Mouse (Mus musculus) gastrocnemius, adult 2 months (tissue): ENCODE measurements at regions not wholly inside any gene's neighbourhood (a gene's known extent, or its start where the extent isn't known, plus 50 kb on each side); places are given as distances from the start of the nearest gene placed in this dataset.
"Not testable (repeated sequence)": the region's sequence is repeated elsewhere in the genome, so short reads cannot be mapped to it uniquely, and the experiment has no call there.

Experiments
- DNase-seq: peaks from one replicate; pipeline ENCODE4 v3.0.0; 2022
- H3K27ac ChIP-seq: fragments of 200-600 bp; 2 replicates; pipeline ENCODE4 v1.8.1; 2022; ENCODE audit warnings: mild to moderate bottlenecking
- H3K4me3 ChIP-seq: fragments of 200-600 bp; 2 replicates; pipeline ENCODE4 v1.8.1; 2022; ENCODE audit warnings: mild to moderate bottlenecking, moderate library complexity
- CTCF ChIP-seq: fragments of 200-600 bp; IDR thresholded peaks from 2 replicates; pipeline ENCODE4 v1.8.1; 2022; ENCODE audit warnings: antibody characterized with exemption, mild to moderate bottlenecking, moderate library complexity
- intact Hi-C: fragments of 180-260 bp; cut with DNase I; formaldehyde crosslinking; loops from one replicate; pipeline ENCODE4 v1.15.1; 2025

- H3K4me3 ChIP-seq, intact Hi-C loops, DNase-seq, H3K27ac ChIP-seq: not testable (repeated sequence)
These were observed 178.2 kb downstream of the Tcp10c start for GRCm38 (mm10) chr17:13532579-13532978.

- intact Hi-C loops, result no loop called here
- no peak for DNase-seq
- H3K27ac ChIP-seq, result no peak overlapping the region
- no peak for TF ChIP-seq CTCF
- H3K4me3 ChIP-seq, result no peak overlapping the region
These were observed 186.3 kb downstream of the Tcp10c start for GRCm38 (mm10) chr17:13540446-13541241.

- Histone ChIP-seq H3K27ac (no peak overlapping the region), H3K4me3 (no peak overlapping the region)
- no peak for DNase-seq
- no peak for TF ChIP-seq CTCF
- intact Hi-C loops, result no loop called here
These were observed 186.9 kb downstream of the Tcp10c start for GRCm38 (mm10) chr17:13541249-13541648.

GRCm38 (mm10) chr17:13542261-13542660, 187.9 kb downstream of the Tcp10c start:
- intact Hi-C loops, result no loop called here
- Histone ChIP-seq H3K27ac (no peak overlapping the region), H3K4me3 (peak overlapping the region; percentile 9; the same call in 1 of the 2 replicates)
- TF ChIP-seq CTCF, result no peak
- DNase-seq, result no peak

- H3K4me3 ChIP-seq, result no peak overlapping the region
- no peak for DNase-seq
- H3K27ac ChIP-seq, result no peak overlapping the region
- TF ChIP-seq CTCF, result no peak
- intact Hi-C loops, result no loop called here
These were observed 188.5 kb downstream of the Tcp10c start for GRCm38 (mm10) chr17:13542856-13543255.

GRCm38 (mm10) chr17:13544036-13544795, 189.8 kb downstream of the Tcp10c start:
- intact Hi-C loops, result no loop called here
- no peak overlapping the region for H3K27ac ChIP-seq
- 0 out of 2 replicates have a peak, but pooled peaks have one; percentile 6 for TF ChIP-seq CTCF
- no peak overlapping the region for H3K4me3 ChIP-seq
- DNase-seq, result no peak

- no peak for TF ChIP-seq CTCF
These were observed 191.9 kb downstream of the Tcp10c start for GRCm38 (mm10) chr17:13546249-13546648.

GRCm38 (mm10) chr17:13546669-13547085, 192.3 kb downstream of the Tcp10c start:
- TF ChIP-seq CTCF, result no peak
- Histone ChIP-seq H3K4me3 (no peak overlapping the region), H3K27ac (no peak overlapping the region)
- intact Hi-C loops, result no loop called here
- DNase-seq, result no peak

More at GRCm38 (mm10) chr17:13546249-13546648, 191.9 kb downstream of the Tcp10c start:
- no peak overlapping the region for H3K4me3 ChIP-seq
- intact Hi-C loops, result no loop called here
- H3K27ac ChIP-seq, result no peak overlapping the region
- DNase-seq, result no peak

GRCm38 (mm10) chr17:13547657-13548360, 193.4 kb downstream of the Tcp10c start:
- H3K4me3 ChIP-seq, result no peak overlapping the region
- TF ChIP-seq CTCF, result no peak
- no peak for DNase-seq
- no peak overlapping the region for H3K27ac ChIP-seq
- intact Hi-C loops, result no loop called here

GRCm38 (mm10) chr17:13549975-13550895, 195.9 kb downstream of the Tcp10c start:
- intact Hi-C loops, result no loop called here
- no peak for TF ChIP-seq CTCF
- no peak for DNase-seq
- Histone ChIP-seq H3K4me3 (no peak overlapping the region), H3K27ac (no peak overlapping the region)

- DNase-seq, H3K4me3 ChIP-seq, intact Hi-C loops, H3K27ac ChIP-seq: not testable (repeated sequence)
These were observed 196.5 kb downstream of the Tcp10c start for GRCm38 (mm10) chr17:13550896-13551267.

- DNase-seq, intact Hi-C loops, H3K27ac ChIP-seq, H3K4me3 ChIP-seq: not testable (repeated sequence)
These were observed 197.5 kb downstream of the Tcp10c start for GRCm38 (mm10) chr17:13551693-13552404.

- H3K27ac ChIP-seq, DNase-seq, H3K4me3 ChIP-seq, intact Hi-C loops: not testable (repeated sequence)
These were observed 198.5 kb downstream of the Tcp10c start for GRCm38 (mm10) chr17:13552840-13553239.

GRCm38 (mm10) chr17:13555311-13556059, 201.1 kb downstream of the Tcp10c start:
- Histone ChIP-seq H3K4me3 (peak overlapping the region; percentile 19; the same call in 1 of the 2 replicates), H3K27ac (peak overlapping the region; percentile 80)
- intact Hi-C loops, result not testable (repeated sequence)
- DNase-seq, result peak; percentile 76

- H3K4me3 ChIP-seq, DNase-seq, intact Hi-C loops: not testable (repeated sequence)
- peak overlapping the region; percentile 80 for H3K27ac ChIP-seq
These were observed 201.8 kb downstream of the Tcp10c start for GRCm38 (mm10) chr17:13556060-13556660.
